Mouse (Mus musculus): ENCODE measurements at regions not wholly inside any gene's neighbourhood (a gene's known extent, or its start where the extent isn't known, plus 50 kb on each side); places are given as distances from the start of the nearest gene placed in this dataset.
A peak's percentile ranks its signal among the peaks of the same experiment; 100 is the strongest.

GRCm38 (mm10) chr6:59556668-59557310 is 130.7 kb upstream of the Gprin3 start:
- DNase-seq (ENCODE audit: low spot score in 2 of 2): no peak
- Histone ChIP-seq H3K4me3 (no peak overlapping the region), H3K27ac (no peak overlapping the region)
- TF ChIP-seq CTCF (conservative IDR thresholded peaks at IDR 0.05): no peak

- DNase-seq (ENCODE audit: low spot score in 2 of 2): peak; percentile 10 to 17
- no peak overlapping the region for H3K4me3 ChIP-seq
- peak; percentile 77 for TF ChIP-seq CTCF (conservative IDR thresholded peaks at IDR 0.05)
- no peak overlapping the region for H3K27ac ChIP-seq
Measured at GRCm38 (mm10) chr6:59537025-59537424, 110.9 kb upstream of the Gprin3 start.

GRCm38 (mm10) chr6:59524940-59525265 is 98.8 kb upstream of the Gprin3 start:
- no peak for DNase-seq (ENCODE audit: low spot score in 2 of 2)
- Histone ChIP-seq H3K27ac (no peak overlapping the region), H3K4me3 (no peak overlapping the region)
- no peak for TF ChIP-seq CTCF (conservative IDR thresholded peaks at IDR 0.05)

- Histone ChIP-seq H3K27ac (no peak overlapping the region), H3K4me3 (no peak overlapping the region)
- DNase-seq (ENCODE audit: low spot score in 2 of 2): no peak
- TF ChIP-seq CTCF (conservative IDR thresholded peaks at IDR 0.05): no peak
Measured at GRCm38 (mm10) chr6:59524095-59524939, 98.2 kb upstream of the Gprin3 start.

GRCm38 (mm10) chr6:59522960-59523359 is 96.9 kb upstream of the Gprin3 start:
- DNase-seq (ENCODE audit: low spot score in 2 of 2): no peak
- H3K27ac ChIP-seq: no peak overlapping the region
- H3K4me3 ChIP-seq: no peak overlapping the region
- TF ChIP-seq CTCF (conservative IDR thresholded peaks at IDR 0.05): no peak

- Histone ChIP-seq H3K27ac (no peak overlapping the region), H3K4me3 (no peak overlapping the region)
- peak; percentile 6 to 23 for DNase-seq (ENCODE audit: low spot score in 2 of 2)
- TF ChIP-seq CTCF (conservative IDR thresholded peaks at IDR 0.05): peak; percentile 83
Measured at GRCm38 (mm10) chr6:59500818-59501217, 74.7 kb upstream of the Gprin3 start.

GRCm38 (mm10) chr6:59498800-59499199 is 72.7 kb upstream of the Gprin3 start:
- no peak for TF ChIP-seq CTCF (conservative IDR thresholded peaks at IDR 0.05)
- H3K27ac ChIP-seq: no peak overlapping the region
- no peak overlapping the region for H3K4me3 ChIP-seq

GRCm38 (mm10) chr6:59498079-59498478 is 72.0 kb upstream of the Gprin3 start:
- TF ChIP-seq CTCF (conservative IDR thresholded peaks at IDR 0.05): peak; percentile 84
- Histone ChIP-seq H3K4me3 (no peak overlapping the region), H3K27ac (no peak overlapping the region)
- DNase-seq (ENCODE audit: low spot score in 2 of 2): peak; percentile 23 to 78

More at GRCm38 (mm10) chr6:59498800-59499199, 72.7 kb upstream of the Gprin3 start:
- no peak for DNase-seq (ENCODE audit: low spot score in 2 of 2)

- Histone ChIP-seq H3K4me3 (no peak overlapping the region), H3K27ac (peak overlapping the region; percentile 37)
- no peak for TF ChIP-seq CTCF (conservative IDR thresholded peaks at IDR 0.05)
- peak; percentile 43 to 65 for DNase-seq (ENCODE audit: low spot score in 2 of 2)
Measured at GRCm38 (mm10) chr6:59489001-59489575, 63.0 kb upstream of the Gprin3 start.

GRCm38 (mm10) chr6:59488386-59488785 is 62.3 kb upstream of the Gprin3 start:
- Histone ChIP-seq H3K4me3 (no peak overlapping the region), H3K27ac (no peak overlapping the region; the same call in 1 of the 2 replicates)
- no peak for DNase-seq (ENCODE audit: low spot score in 2 of 2)
- TF ChIP-seq CTCF (conservative IDR thresholded peaks at IDR 0.05): no peak

GRCm38 (mm10) chr6:59484004-59484403 is 57.9 kb upstream of the Gprin3 start:
- H3K4me3 ChIP-seq: no peak overlapping the region
- DNase-seq (ENCODE audit: low spot score in 2 of 2): no peak
- no peak for TF ChIP-seq CTCF (conservative IDR thresholded peaks at IDR 0.05)

GRCm38 (mm10) chr6:59483587-59483986 is 57.5 kb upstream of the Gprin3 start:
- H3K27ac ChIP-seq: no peak overlapping the region
- no peak overlapping the region for H3K4me3 ChIP-seq
- peak; percentile 88 for TF ChIP-seq CTCF (conservative IDR thresholded peaks at IDR 0.05)
- DNase-seq (ENCODE audit: low spot score in 2 of 2): peak; percentile 46 to 51

More at GRCm38 (mm10) chr6:59484004-59484403, 57.9 kb upstream of the Gprin3 start:
- no peak overlapping the region for H3K27ac ChIP-seq

Measured in layer of hippocampus, adult 2 months (tissue).